Mouse (Mus musculus): ENCODE results near the gene Gm10197.

Gm10197 gene

GRCm38 (mm10) chr19:53394552-53394951 lies 23.0 kb upstream of the Gm10197 start:
- peak; percentile 54 for DNase-seq (ENCODE audit: low read depth, low spot score)

GRCm38 (mm10) chr19:53393646-53394045 lies 22.1 kb upstream of the Gm10197 start:
- DNase-seq (ENCODE audit: low read depth, low spot score): no peak

- no peak for DNase-seq (ENCODE audit: low read depth, low spot score)
Observed at GRCm38 (mm10) chr19:53392781-53393343, 21.3 kb upstream of the Gm10197 start.

GRCm38 (mm10) chr19:53391787-53392186 lies 20.2 kb upstream of the Gm10197 start:
- no peak for DNase-seq (ENCODE audit: low read depth, low spot score)

GRCm38 (mm10) chr19:53391386-53391785 lies 19.8 kb upstream of the Gm10197 start:
- no peak for DNase-seq (ENCODE audit: low read depth, low spot score)

GRCm38 (mm10) chr19:53390495-53391007 lies 19.0 kb upstream of the Gm10197 start, which contains the start of gene Smndc1:
Gene Smndc1 (minus strand): TSS chr19:53390578.
- DNase-seq (ENCODE audit: low read depth, low spot score): peak; percentile 99

- DNase-seq (ENCODE audit: low read depth, low spot score): no peak
Observed at GRCm38 (mm10) chr19:53389851-53390431, 18.4 kb upstream of the Gm10197 start.

GRCm38 (mm10) chr19:53389417-53389816 lies 17.9 kb upstream of the Gm10197 start:
- no peak for DNase-seq (ENCODE audit: low read depth, low spot score)

GRCm38 (mm10) chr19:53383336-53383735 lies 11.8 kb upstream of the Gm10197 start:
- no peak for DNase-seq (ENCODE audit: low read depth, low spot score)

GRCm38 (mm10) chr19:53378421-53378820 lies 6.9 kb upstream of the Gm10197 start:
- no peak for DNase-seq (ENCODE audit: low read depth, low spot score)

GRCm38 (mm10) chr19:53377652-53378051 lies 6.1 kb upstream of the Gm10197 start:
- no peak for DNase-seq (ENCODE audit: low read depth, low spot score)

GRCm38 (mm10) chr19:53375816-53376215 lies 4.2 kb upstream of the Gm10197 start:
- no peak for DNase-seq (ENCODE audit: low read depth, low spot score)

- no peak for DNase-seq (ENCODE audit: low read depth, low spot score)
Observed at GRCm38 (mm10) chr19:53375299-53375698, 3.7 kb upstream of the Gm10197 start.

- DNase-seq (ENCODE audit: low read depth, low spot score): no peak
Observed at GRCm38 (mm10) chr19:53373570-53373969, 2.0 kb upstream of the Gm10197 start.

- no peak for DNase-seq (ENCODE audit: low read depth, low spot score)
Observed at GRCm38 (mm10) chr19:53370233-53370632, 1.3 kb downstream of the Gm10197 start.

GRCm38 (mm10) chr19:53369469-53370043 lies 2.0 kb downstream of the Gm10197 start:
- DNase-seq (ENCODE audit: low read depth, low spot score): peak; percentile 53

GRCm38 (mm10) chr19:53366881-53367280 lies 4.7 kb downstream of the Gm10197 start:
- no peak for DNase-seq (ENCODE audit: low read depth, low spot score)

- no peak for DNase-seq (ENCODE audit: low read depth, low spot score)
Observed at GRCm38 (mm10) chr19:53366057-53366775, 5.3 kb downstream of the Gm10197 start.

GRCm38 (mm10) chr19:53364963-53365362 lies 6.6 kb downstream of the Gm10197 start:
- DNase-seq (ENCODE audit: low read depth, low spot score): no peak

- no peak for DNase-seq (ENCODE audit: low read depth, low spot score)
Observed at GRCm38 (mm10) chr19:53364551-53364950, 7.0 kb downstream of the Gm10197 start.

GRCm38 (mm10) chr19:53362967-53363366 lies 8.6 kb downstream of the Gm10197 start:
- DNase-seq (ENCODE audit: low read depth, low spot score): peak; percentile 57

- no peak for DNase-seq (ENCODE audit: low read depth, low spot score)
Observed at GRCm38 (mm10) chr19:53360265-53360958, 11.2 kb downstream of the Gm10197 start.

Measured in c-Kit-negative CD71-positive TER-119-positive erythroid progenitor cells, embryonic 14.5 days (primary cell).